Mouse (Mus musculus) c-Kit-positive CD71-negative TER-119-negative erythroid progenitor cells, embryonic 14.5 days (primary cell): ENCODE data around the gene Mrpl44.

Source experiments
- DNase-seq: peaks from one replicate; pipeline ENCODE4 v3.0.0-alpha.2; 2013; ENCODE audit warnings: low read depth

Gene Mrpl44

DNA sequence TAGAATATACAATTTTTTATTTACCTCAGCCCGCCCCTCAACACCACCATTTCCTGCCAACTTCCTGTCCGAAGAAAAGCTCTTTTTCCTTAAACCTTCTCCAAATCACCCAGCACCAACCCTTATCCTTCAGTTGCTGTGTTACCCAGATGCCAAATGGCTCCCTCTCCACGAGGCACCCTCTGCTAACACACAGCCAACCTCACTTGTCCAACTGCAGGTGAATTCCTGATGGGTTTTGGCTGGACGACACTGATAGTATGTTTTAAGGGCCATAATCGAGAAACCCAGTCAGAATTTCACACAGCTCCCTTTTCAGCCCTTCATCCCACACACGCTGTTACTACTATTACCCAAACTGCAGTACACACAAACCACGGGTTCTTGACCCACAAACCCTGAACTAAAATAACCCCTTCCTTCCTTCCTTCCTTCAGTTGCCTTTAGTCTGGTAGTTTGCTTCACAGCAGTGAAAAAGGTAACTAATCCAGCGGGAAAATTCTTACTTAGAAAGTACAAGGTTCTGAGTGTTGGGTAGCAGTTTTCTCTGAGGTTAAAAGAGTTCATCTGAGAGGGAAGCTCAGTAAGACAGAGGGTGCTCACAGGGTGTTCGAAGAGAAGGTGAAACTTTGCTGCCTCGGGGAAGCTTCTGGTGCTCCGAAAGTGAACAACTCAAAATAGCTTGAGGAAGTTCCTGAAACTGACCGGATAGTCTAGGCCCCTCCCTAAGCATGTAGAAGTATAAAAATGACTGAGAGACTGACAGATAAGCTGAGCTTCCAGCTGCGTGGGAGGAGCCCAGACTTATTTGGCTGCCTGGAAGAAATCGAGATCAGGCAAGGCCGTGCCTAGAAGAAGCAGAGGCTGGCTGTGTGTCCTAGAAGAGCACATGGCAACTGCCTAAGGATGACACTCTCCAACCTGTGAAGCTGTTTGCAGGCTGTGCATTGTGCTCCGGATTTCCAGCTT, 13.3 kb upstream of the Mrpl44 start:
- no peak for DNase-seq

GRCm38 (mm10) chr1:79764031-79764430, 11.8 kb upstream of the Mrpl44 start:
- no peak for DNase-seq

- no peak for DNase-seq
These were observed 11.3 kb upstream of the Mrpl44 start for GRCm38 (mm10) chr1:79764483-79764882.

DNA sequence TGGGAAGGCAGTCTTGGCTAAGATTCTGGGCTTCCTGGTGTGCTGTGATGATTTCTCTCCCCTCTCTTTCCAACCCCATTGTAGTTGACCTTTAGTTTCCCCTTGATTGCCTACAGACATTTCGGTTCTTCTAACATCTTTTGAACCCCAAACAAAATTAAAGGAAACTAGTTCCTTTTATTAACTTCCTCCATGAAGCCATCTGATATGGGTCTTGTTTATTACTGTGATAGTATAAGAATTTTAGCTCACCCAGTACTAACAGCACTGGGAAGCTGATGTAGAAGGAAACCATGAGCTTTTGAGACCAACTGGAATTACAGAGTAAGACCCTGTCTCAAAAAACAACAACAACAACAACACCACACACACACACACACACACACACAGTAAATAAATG, 7.6 kb upstream of the Mrpl44 start:
- no peak for DNase-seq

DNA sequence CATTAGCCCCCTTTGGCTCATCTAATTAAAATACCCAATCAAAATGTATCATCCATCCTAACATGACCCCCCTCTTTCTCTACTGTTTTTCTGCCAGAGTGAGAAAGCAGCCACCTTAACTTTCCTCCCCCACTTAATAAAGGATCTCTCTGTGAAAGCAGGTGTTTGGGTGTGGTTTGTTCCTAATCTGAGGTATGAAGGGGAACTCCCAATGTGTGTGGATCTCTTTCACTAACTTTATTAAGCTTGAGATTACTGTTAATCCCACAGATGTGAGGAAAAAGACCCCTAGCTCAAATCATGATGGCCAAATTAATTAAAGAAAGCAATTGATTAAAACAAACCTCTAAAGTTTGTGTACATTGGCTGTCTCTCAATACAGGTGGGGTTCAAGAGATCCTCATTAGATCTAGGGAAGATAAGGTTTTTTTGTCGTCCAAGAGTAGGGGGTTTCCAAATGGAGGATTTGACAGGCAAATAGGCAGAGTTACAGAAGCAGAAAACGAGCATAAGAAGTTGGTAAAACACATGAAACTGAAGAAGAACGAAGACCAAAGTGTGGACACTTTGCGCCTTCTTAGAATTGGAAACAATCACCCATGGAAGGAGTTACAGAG, 1.5 kb upstream of the Mrpl44 start:
- no peak for DNase-seq

DNA sequence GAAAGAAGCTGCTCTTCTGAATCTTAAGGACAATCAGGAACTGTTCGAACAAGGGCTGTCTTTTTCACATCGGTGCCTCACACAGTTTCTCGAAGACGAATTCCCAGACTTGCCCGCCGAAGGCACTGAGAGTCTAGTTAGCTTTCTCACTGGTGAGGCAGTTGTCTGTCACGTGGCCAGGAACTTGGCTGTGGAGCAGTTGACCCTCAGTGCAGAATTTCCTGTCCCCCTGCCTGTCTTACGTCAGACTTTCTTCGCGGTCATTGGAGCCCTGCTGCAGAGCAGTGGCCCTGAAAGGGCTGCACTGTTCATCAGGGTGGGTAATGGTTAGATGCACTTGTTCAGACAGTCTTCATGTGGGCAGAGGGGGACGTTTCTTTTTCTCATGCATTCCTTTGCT, 2.2 kb downstream of the Mrpl44 start:
- no peak for DNase-seq

DNA sequence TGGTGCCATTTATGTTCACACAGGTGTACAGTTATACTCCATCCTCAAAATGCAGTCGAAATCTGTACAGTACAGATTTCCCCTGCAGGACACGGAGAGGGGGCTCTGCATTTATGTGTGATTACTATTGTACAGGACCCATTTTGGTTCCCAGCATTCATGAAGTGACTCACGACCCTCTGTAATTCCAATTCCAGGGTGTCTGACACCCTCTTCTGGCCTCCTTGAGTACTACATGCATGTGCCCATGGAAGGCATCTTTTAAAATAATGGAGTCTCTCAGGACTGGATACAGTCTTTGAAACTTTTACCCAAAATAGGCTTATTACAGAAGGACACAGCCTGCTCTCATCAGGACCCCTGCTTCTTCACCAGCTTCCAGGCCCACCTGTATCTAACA, 6.6 kb downstream of the Mrpl44 start:
- DNase-seq: no peak

- DNase-seq: no peak
These were observed 10.6 kb downstream of the Mrpl44 start for GRCm38 (mm10) chr1:79786267-79786927.

GRCm38 (mm10) chr1:79797084-79797483, 21.3 kb downstream of the Mrpl44 start:
- DNase-seq: no peak

GRCm38 (mm10) chr1:79802858-79803427, 27.1 kb downstream of the Mrpl44 start:
- no peak for DNase-seq

DNA sequence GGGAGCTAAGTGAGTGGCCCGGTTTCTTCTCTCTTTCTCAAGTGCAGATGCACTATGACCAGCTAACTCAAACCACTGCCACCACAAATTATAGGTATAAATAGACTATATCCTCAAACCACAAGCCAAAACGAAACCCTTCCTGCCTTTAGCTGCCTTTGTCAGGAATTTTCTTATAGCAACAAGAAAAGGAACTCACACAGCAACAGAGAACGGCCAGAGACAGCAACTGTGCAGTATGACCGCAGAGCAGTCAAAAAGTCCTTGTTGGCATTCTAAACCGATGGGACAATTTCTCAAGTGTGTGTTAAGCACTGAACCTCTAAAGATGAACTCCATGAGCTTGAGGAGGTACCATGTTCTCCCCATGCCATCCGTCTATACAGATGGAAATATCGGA, 27.8 kb downstream of the Mrpl44 start:
- DNase-seq: no peak

DNA sequence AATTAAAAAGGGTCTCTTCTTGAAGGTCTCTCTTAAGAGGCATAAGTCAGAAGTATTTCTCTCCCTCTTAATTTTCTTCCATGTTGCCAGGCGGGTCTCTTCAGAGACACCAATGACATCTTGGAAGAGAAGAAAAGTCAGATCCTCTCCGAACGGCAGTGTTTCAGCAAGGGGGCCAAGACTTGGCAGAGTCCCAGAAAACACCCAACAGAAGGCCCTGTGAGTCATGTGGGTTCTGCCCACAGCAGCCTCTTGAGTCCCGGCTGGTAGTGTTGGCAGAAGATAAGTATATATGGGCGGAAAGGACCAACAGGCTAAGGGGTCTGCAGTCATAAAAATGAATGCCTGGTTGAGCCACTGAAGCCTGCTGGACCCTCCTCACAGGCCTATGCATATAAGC, 31.0 kb downstream of the Mrpl44 start:
- no peak for DNase-seq

DNA sequence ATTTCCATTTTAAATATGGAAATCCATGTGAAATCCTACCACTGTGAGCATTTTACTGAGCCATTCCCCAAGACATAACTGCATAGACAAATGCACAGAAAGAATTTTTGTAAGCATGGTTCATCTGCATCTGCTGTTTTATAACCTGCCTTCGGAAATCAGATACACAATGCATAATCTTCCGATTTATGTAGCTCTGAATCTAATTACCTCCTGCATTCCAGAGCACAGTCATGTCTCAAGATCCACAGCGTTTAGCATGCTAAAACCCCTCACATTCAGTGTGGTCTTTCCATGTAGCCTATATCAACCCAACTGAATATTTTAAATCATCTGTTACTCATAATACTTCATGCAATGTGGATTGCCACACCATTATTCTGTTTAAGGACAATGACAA, 33.6 kb downstream of the Mrpl44 start:
- DNase-seq: no peak

DNA sequence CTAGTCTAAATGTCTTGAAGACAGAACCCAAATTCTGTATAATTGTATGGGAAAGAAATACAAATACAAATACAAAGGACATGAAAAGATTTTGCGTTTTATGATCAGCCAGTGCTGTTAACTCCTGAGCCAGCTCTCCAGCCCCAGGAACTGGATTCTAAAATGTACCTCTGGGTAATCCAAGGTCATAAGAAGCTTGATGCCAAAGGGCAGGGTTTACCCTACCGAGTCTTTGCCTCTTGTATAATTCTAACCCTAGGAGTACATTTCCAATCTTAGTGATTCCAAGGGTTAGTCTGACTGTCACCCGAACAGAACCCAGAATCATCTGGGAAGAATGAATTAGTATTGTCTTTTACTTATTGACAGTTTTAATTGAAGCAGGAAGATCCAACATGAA, 39.6 kb downstream of the Mrpl44 start:
- DNase-seq: no peak

DNA sequence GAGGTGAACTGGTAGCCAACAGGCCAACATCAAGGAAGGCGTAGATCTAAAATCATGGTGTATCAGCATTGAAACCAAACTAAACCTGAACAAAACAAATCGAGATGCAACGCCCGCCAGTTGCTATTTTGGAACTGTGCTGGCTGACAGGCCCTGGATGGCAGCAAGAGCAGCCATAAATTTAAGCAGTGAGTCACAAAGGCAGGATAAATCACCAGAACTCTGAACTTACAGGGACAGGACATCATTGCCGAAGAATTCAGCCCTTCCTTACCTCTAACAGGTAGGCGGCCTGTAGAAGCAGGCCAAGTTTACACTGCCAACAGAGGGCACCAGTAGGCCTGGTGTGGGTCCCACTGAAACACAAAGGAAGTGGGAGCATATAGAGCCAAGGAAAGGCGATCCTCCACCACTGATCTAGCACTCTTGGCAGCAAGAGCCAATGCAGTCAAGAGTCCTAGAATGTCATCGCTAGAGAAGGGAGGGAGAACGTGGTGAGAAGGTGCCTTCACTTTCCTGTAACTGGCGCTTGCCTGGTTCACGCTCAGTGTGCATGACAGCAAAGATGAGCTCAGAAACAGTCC, 43.6 kb downstream of the Mrpl44 start:
- no peak for DNase-seq

DNA sequence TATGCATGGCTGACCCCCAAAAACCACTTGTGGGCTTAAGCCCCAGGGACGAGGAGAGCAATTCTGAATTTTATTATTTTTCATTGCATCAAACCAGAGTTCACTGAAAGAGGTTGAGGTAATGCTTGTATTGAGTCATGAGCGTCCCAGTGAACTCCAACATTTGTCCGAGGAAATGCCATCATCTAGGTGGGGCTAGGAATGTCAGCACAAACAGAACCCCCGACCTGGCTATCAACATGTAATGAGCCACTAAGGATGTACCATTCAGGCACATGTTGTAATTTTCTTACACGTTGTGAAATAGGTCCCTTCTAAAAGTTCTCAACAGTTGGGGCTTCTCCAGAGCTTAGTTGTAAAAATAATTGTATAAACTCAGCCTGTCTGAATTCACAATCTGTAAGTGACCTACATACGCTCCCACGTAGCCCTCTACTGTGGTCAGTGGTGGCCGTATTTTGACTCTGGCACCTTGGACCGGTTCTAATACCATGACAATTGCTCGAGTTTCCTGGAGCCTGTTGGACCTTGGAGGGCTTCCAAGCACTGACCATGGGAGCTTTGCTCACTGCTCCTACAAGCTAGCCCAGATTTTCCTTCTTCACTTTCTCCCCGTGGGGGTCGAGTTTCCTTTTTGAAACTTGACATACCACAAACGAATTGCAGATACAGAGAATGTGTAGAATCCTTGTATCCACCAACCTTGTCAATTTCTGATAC, 47.1 kb downstream of the Mrpl44 start:
- DNase-seq: no peak

DNA sequence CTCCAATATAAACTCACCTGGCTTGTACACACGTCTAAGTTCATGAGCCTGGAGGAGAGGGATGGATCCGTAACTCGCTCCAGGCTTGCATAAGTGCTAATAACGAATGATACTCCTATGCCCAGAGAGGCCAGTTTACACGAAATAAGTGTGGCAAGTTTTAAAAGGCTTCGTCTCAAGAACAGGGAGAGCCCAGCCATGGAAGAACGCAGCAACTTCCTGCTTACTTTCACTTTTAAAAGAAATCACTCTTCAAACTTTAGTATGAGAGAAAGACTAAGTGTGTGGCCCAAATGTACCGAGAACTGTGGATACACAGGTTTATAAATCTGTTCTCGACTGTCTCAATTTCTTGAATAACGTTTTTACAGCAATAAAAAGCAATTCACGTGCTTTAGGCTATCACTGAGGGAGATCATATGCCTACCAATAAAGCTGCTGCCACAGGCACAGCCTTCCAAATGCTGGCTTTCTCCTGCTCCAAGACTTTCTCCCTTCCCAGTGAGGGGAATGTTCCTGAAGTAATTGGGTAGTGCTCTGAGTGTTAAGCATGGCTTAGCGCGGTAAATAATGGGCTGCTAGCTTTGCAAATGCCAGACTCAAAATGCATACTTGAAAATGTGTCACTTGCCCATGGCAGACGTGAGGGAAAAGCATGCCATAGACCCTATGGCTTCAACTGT, 48.3 kb downstream of the Mrpl44 start:
- no peak for DNase-seq
